Mouse (Mus musculus) T-cell, adult 66 days (primary cell): ENCODE measurements around the gene Hist1h1c. TPM values are rescaled to one million over a fixed set of nuclear protein-coding genes. Genes with fewer than 3 reads are reported as not detected.

Experiments
- total RNA-seq, 2 experiments: library from RNA; stranded (reverse); gene quantifications; 3 replicates in 1 of 2; 4 replicates in 1 of 2; pipeline ENCODE4 v1.2.4; 2023

The Hist1h1c gene
- total RNA-seq, 2 experiments from 2014 or later: 569 to 655 TPM

Other genes with a start within 250 kb of the Hist1h1c start
- gene Btn2a2, start 250.0 kb upstream of the Hist1h1c start, total RNA-seq: not detected
- gene Hist1h4h, start 207.8 kb upstream of the Hist1h1c start, total RNA-seq: 100 to 1,000 TPM; 263 to 347 TPM
- gene Hist1h2af, start 204.9 kb upstream of the Hist1h1c start, total RNA-seq: 10 to 100 TPM; 25.3 to 89.5 TPM
- 10 to 100 TPM; 15.6 to 26.1 TPM for gene Hist1h3g, start 203.4 kb upstream of the Hist1h1c start, total RNA-seq
- gene Hist1h2bh, start 195.4 kb upstream of the Hist1h1c start, total RNA-seq: 10 to 100 TPM in 1 of 2 experiments, 1 to 10 TPM in 1; 7.0 to 13.4 TPM
- gene Hist1h3f, start 194.8 kb upstream of the Hist1h1c start, total RNA-seq: 10 to 100 TPM; 62.8 to 92.1 TPM
- 100 to 1,000 TPM in 1 of 2 experiments, 10 to 100 TPM in 1; 83.0 to 211 TPM for gene Hist1h4f, start 187.2 kb upstream of the Hist1h1c start, total RNA-seq
- gene Hist1h1d, start 185.5 kb upstream of the Hist1h1c start, total RNA-seq: 10 to 100 TPM in 1 of 2 experiments, 1 to 10 TPM in 1; 7.2 to 15.8 TPM
- 100 to 1,000 TPM; 113 to 162 TPM for gene Hist1h3e, start 176.4 kb upstream of the Hist1h1c start, total RNA-seq
- gene Hist1h2ae, start 167.6 kb upstream of the Hist1h1c start, total RNA-seq: 10 to 100 TPM; 10.2 to 27.9 TPM
- gene Hist1h2bg, start 167.4 kb upstream of the Hist1h1c start, total RNA-seq: 100 to 1,000 TPM; 171 to 249 TPM
- gene Hist1h2bf, start 164.6 kb upstream of the Hist1h1c start, total RNA-seq: 100 to 1,000 TPM in 1 of 2 experiments, 10 to 100 TPM in 1; 79.7 to 145 TPM
- 1 to 10 TPM in 1 of 2 experiments, not detected in 1; 10.0 TPM for gene Hist1h2ad, start 164.4 kb upstream of the Hist1h1c start, total RNA-seq
- 10 to 100 TPM in 1 of 2 experiments, 1 to 10 TPM in 1; 4.9 to 12.6 TPM for gene Hist1h3d, start 163.0 kb upstream of the Hist1h1c start, total RNA-seq
- 100 to 1,000 TPM; 122 to 174 TPM for gene Hist1h4d, start 157.2 kb upstream of the Hist1h1c start, total RNA-seq
- gene Hist1h2be, start 117.7 kb upstream of the Hist1h1c start, total RNA-seq: 10 to 100 TPM; 16.7 to 27.0 TPM
- 100 to 1,000 TPM; 103 to 169 TPM for gene Hist1h1e, start 116.2 kb upstream of the Hist1h1c start, total RNA-seq
- 10 to 100 TPM; 10.3 to 12.2 TPM for gene Hist1h2ac, start 54.9 kb upstream of the Hist1h1c start, total RNA-seq
- 10 to 100 TPM in 1 of 2 experiments, 1 to 10 TPM in 1; 8.2 to 15.2 TPM for gene Hist1h2bc, start 54.6 kb upstream of the Hist1h1c start, total RNA-seq
- not detected for gene Hist1h1t, start 43.0 kb upstream of the Hist1h1c start, total RNA-seq
- gene Hist1h4c, start 40.4 kb upstream of the Hist1h1c start, total RNA-seq: 100 to 1,000 TPM; 113 to 135 TPM
- gene Hfe, start 28.0 kb upstream of the Hist1h1c start, total RNA-seq: 1 to 10 TPM; 1.4 to 2.5 TPM
- gene Hist1h3c, start 6.8 kb downstream of the Hist1h1c start, total RNA-seq: 10 to 100 TPM in 1 of 2 experiments, 1 to 10 TPM in 1; 9.0 to 44.3 TPM
- gene Hist1h2bb, start 7.9 kb downstream of the Hist1h1c start, total RNA-seq: 10 to 100 TPM; 34.2 to 89.5 TPM
- gene Hist1h2ab, start 12.3 kb downstream of the Hist1h1c start, total RNA-seq: 100 to 1,000 TPM in 1 of 2 experiments, 10 to 100 TPM in 1; 38.6 to 105 TPM
- 100 to 1,000 TPM in 1 of 2 experiments, 10 to 100 TPM in 1; 28.4 to 127 TPM for gene Hist1h3b, start 13.5 kb downstream of the Hist1h1c start, total RNA-seq
- gene Hist1h4b, start 18.2 kb downstream of the Hist1h1c start, total RNA-seq: 100 to 1,000 TPM in 1 of 2 experiments, 10 to 100 TPM in 1; 24.4 to 105 TPM
- gene Hist1h4a, start 22.4 kb downstream of the Hist1h1c start, total RNA-seq: 100 to 1,000 TPM in 1 of 2 experiments, 10 to 100 TPM in 1; 85.2 to 131 TPM
- gene Hist1h3a, start 23.6 kb downstream of the Hist1h1c start, total RNA-seq: 100 to 1,000 TPM; 140 to 197 TPM
- gene Hist1h1a, start 24.9 kb downstream of the Hist1h1c start, total RNA-seq: 10 to 100 TPM; 23.6 to 46.7 TPM
- not detected for gene Trim38, start 31.1 kb downstream of the Hist1h1c start, total RNA-seq
- gene Slc17a2, start 68.2 kb downstream of the Hist1h1c start, total RNA-seq: not detected
- gene Slc17a3, start 100.6 kb downstream of the Hist1h1c start, total RNA-seq: not detected
- gene Slc17a1, start 128.9 kb downstream of the Hist1h1c start, total RNA-seq: not detected
- not detected for gene Slc17a4, start 176.2 kb downstream of the Hist1h1c start, total RNA-seq
- gene Hist1h2ba, start 195.3 kb downstream of the Hist1h1c start, total RNA-seq: not detected
- gene Hist1h2aa, start 195.7 kb downstream of the Hist1h1c start, total RNA-seq: not detected